Comparison of ENCODE assay signal across 9 mouse cellular contexts in the genomic region with DNA sequence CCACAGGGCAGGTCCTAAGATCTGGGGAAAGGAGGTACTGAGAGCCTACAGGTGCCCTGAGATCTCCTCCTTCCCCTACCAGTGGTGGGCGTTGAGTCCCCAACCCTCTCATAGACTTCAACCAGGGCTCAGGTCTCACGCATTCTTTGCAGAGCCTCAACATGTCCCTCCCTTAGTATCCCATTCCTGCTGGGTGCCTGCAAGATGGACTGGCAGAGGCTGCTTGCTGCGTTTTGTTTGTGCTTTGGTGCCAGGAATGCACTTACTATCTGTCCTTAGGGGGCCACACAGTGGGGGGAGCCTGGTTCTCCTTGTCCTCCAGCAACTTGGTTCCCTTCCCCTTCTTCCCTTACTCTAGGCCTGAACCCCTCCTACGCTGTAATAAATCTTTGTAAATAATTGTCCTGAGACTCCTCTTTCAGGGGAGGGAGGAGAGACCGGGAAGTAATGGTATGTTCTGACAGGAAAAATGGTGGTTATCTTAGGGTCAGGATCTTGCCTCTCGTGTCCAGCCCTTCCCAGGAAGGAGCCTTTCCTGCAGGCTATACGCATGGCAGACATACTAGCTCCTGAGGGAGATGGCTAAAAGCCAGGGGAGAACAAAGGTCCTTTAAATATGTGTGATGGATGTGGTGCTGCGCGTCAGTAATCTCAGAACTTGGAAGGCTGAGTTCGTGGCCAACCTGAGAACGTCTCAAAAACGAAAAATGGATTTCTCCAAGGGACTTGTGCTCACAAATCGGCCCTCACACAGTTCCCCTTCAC. TPM values are rescaled to one million over a fixed set of nuclear protein-coding genes. Genes with fewer than 3 reads are reported as not detected.
DNase-seq lines count a peak whose midpoint lies in the region; ATAC-seq and TF ChIP-seq lines count a peak whose summit lies in the region.
"Had no signal": no experiment of that assay in that cellular context is flagged by ENCODE, and none has a peak within 500 bp of the region (broad histone marks: within the 10 kb centered on the region; RNA-seq: fewer than 3 reads in every experiment).

No protein-coding gene starts in this region.

- H3K4me1 ChIP-seq in kidney, adult 2 months (ENCODE audit: control insufficient read depth, insufficient read depth, low read length), result peaks cover 7% of the 10 kb centered on the region
- H3K4me1 ChIP-seq in embryonic facial prominence, embryonic 14.5 days (ENCODE audit: control insufficient read depth, insufficient read depth, low read length), result peaks cover 8% of the 10 kb centered on the region; the same call in 1 of the 2 replicates
- peaks cover 51% of the 10 kb centered on the region for H3K4me1 ChIP-seq in intestine, embryonic 15.5 days (replicated peaks)
- peaks cover 46% of the 10 kb centered on the region for H3K4me1 ChIP-seq in midbrain, embryonic 12.5 days

- H3K27ac ChIP-seq in kidney, adult 2 months (ENCODE audit: insufficient read depth, low read depth, low read length), result peak overlapping the region; percentile 82
- H3K27ac ChIP-seq in embryonic facial prominence, embryonic 14.5 days (replicated peaks; ENCODE audit: low read depth, low read length), result peak overlapping the region; percentile 84
- H3K27ac ChIP-seq in intestine, embryonic 15.5 days, result peak overlapping the region; percentile 93
- peak overlapping the region; percentile 81 for H3K27ac ChIP-seq in midbrain, embryonic 12.5 days (replicated peaks)

- H3K9me3 ChIP-seq in embryonic facial prominence, embryonic 14.5 days (ENCODE audit: control insufficient read depth, low read length), result no peaks in the 10 kb centered on the region
- H3K9me3 ChIP-seq in intestine, embryonic 15.5 days, result no peaks in the 10 kb centered on the region
- no peaks in the 10 kb centered on the region for H3K9me3 ChIP-seq in midbrain, embryonic 12.5 days

- H3K36me3 ChIP-seq in kidney, adult 2 months (ENCODE audit: control insufficient read depth, insufficient read depth, low read length), result no peaks in the 10 kb centered on the region
- H3K36me3 ChIP-seq in embryonic facial prominence, embryonic 14.5 days (ENCODE audit: control insufficient read depth, insufficient read depth, low read length), result no peaks in the 10 kb centered on the region
- H3K36me3 ChIP-seq in intestine, embryonic 15.5 days, result no peaks in the 10 kb centered on the region
- H3K36me3 ChIP-seq in midbrain, embryonic 12.5 days, result no peaks in the 10 kb centered on the region

- H3K9ac ChIP-seq in embryonic facial prominence, embryonic 14.5 days (ENCODE audit: low read depth, low read length), result peak overlapping the region; percentile 76
- peak overlapping the region; percentile 33; the same call in 1 of the 2 replicates for H3K9ac ChIP-seq in intestine, embryonic 15.5 days
- peak overlapping the region; percentile 53 for H3K9ac ChIP-seq in midbrain, embryonic 12.5 days (replicated peaks)

- 0 out of 2 replicates have a peak, but pooled peaks have one; percentile 5 for ATAC-seq in embryonic facial prominence, embryonic 14.5 days (ENCODE audit: low read depth)
- peak; percentile 28 for ATAC-seq in intestine, embryonic 15.5 days
- ATAC-seq in midbrain, embryonic 12.5 days (ENCODE audit: low FRiP score, low read depth), result no peak; the same call in 1 of the 2 replicates
- no peak for ATAC-seq in frontal cortex, adult (ENCODE audit: low TSS enrichment)

- 9% methylated on average over 13 of the region's 13 CpGs for WGBS in kidney, adult 2 months
- WGBS in embryonic facial prominence, embryonic 14.5 days, result 7% methylated on average over 13 of the region's 13 CpGs
- 5% methylated on average over 13 of the region's 13 CpGs for WGBS in intestine, embryonic 15.5 days
- 9% methylated on average over 13 of the region's 13 CpGs for WGBS in midbrain, embryonic 12.5 days

- H3K27me3 ChIP-seq in kidney, adult 2 months (replicated peaks; ENCODE audit: control insufficient read depth, insufficient read depth, low read length), result no peaks in the 10 kb centered on the region
- peaks cover 21% of the 10 kb centered on the region; the same call in 1 of the 2 replicates for H3K27me3 ChIP-seq in embryonic facial prominence, embryonic 14.5 days (replicated peaks; ENCODE audit: control insufficient read depth, insufficient read depth, low read length)
- peaks cover 1% of the 10 kb centered on the region; the same call in 1 of the 2 replicates for H3K27me3 ChIP-seq in intestine, embryonic 15.5 days (replicated peaks)
- peaks cover 44% of the 10 kb centered on the region for H3K27me3 ChIP-seq in midbrain, embryonic 12.5 days
- H3K27me3 ChIP-seq: Patski had no signal

- DNase-seq in kidney, adult 2 months, result no peak
- no peak for DNase-seq in kidney, adult 8-10 months
- no peak for DNase-seq in embryonic facial prominence, embryonic 14.5 days (ENCODE audit: low spot score)
- DNase-seq in spleen, adult 12 weeks (ENCODE audit: low spot score), result no peak
- no peak for DNase-seq in thymus, postnatal 36 days

- H3K4me2 ChIP-seq in embryonic facial prominence, embryonic 14.5 days (ENCODE audit: low read depth, low read length), result peak overlapping the region; percentile 79
- peak overlapping the region; percentile 58 for H3K4me2 ChIP-seq in intestine, embryonic 15.5 days (replicated peaks)
- H3K4me2 ChIP-seq in midbrain, embryonic 12.5 days (replicated peaks), result peak overlapping the region; percentile 85

- no peak for TF ChIP-seq CTCF in kidney, adult 2 months (conservative IDR thresholded peaks at IDR 0.05; ENCODE audit: insufficient read depth, insufficient read length, low read depth, low read length)

- peak overlapping the region; percentile 58 for H3K4me3 ChIP-seq in kidney, adult 2 months (ENCODE audit: insufficient read depth, low read depth, low read length)
- peak overlapping the region; percentile 65 for H3K4me3 ChIP-seq in embryonic facial prominence, embryonic 14.5 days (ENCODE audit: low read depth, low read length)
- H3K4me3 ChIP-seq in intestine, embryonic 15.5 days (replicated peaks), result peak overlapping the region; percentile 78
- peak overlapping the region; percentile 67 for H3K4me3 ChIP-seq in midbrain, embryonic 12.5 days

- TF ChIP-seq POLR2A in kidney, adult 2 months (IDR thresholded peaks at IDR 0.05; ENCODE audit: low read depth, low read length), result no peak

RNA-seq across cellular contexts. Expression of a gene that starts 0.6 kb away (rescaled TPM):
- 59.1 and 74.9 TPM in 2 replicates for polyA plus RNA-seq in kidney, adult 2 months (2012; rRNA removed)
- 31.0 and 32.8 TPM in 2 replicates for polyA plus RNA-seq in embryonic facial prominence, embryonic 14.5 days (2014; fragmentation: Nextera tagmentation; extraction: Ambion mirVana)
- 39.4 and 39.7 TPM in 2 replicates for polyA plus RNA-seq in intestine, embryonic 15.5 days (2015; fragmentation: Nextera tagmentation; extraction: Ambion mirVana)
- 46.9 and 52.0 TPM in 2 replicates for polyA plus RNA-seq in midbrain, embryonic 12.5 days (2016; fragmentation: Nextera tagmentation; extraction: Ambion mirVana)

RNA-seq across cellular contexts. Expression of a gene that starts 9.4 kb away (rescaled TPM):
- polyA plus RNA-seq in kidney, adult 2 months (2012; rRNA removed), result 84.7 and 94.6 TPM in 2 replicates
- 4.1 and 5.1 TPM in 2 replicates for polyA plus RNA-seq in embryonic facial prominence, embryonic 14.5 days (2014; fragmentation: Nextera tagmentation; extraction: Ambion mirVana)
- polyA plus RNA-seq in intestine, embryonic 15.5 days (2015; fragmentation: Nextera tagmentation; extraction: Ambion mirVana), result 52.2 and 68.9 TPM in 2 replicates
- 1.2 and 1.4 TPM in 2 replicates for polyA plus RNA-seq in midbrain, embryonic 12.5 days (2016; fragmentation: Nextera tagmentation; extraction: Ambion mirVana)

RNA-seq across cellular contexts. Expression of a gene that starts 26.0 kb away (rescaled TPM):
- polyA plus RNA-seq in kidney, adult 2 months (2012; rRNA removed), result 0.56 and 33.0 TPM in 2 replicates
- polyA plus RNA-seq in embryonic facial prominence, embryonic 14.5 days (2014; fragmentation: Nextera tagmentation; extraction: Ambion mirVana), result 22.8 and 27.7 TPM in 2 replicates
- 0.25 TPM in 1 of 2 replicates, not detected in the other for polyA plus RNA-seq in intestine, embryonic 15.5 days (2015; fragmentation: Nextera tagmentation; extraction: Ambion mirVana)
- polyA plus RNA-seq in midbrain, embryonic 12.5 days (2016; fragmentation: Nextera tagmentation; extraction: Ambion mirVana), result 0.19 and 0.33 TPM in 2 replicates
- polyA plus RNA-seq: Patski had no signal

RNA-seq across cellular contexts. Expression of a gene that starts 28.1 kb away (rescaled TPM):
- not detected in 2 replicates for polyA plus RNA-seq in kidney, adult 2 months (2012; rRNA removed)
- polyA plus RNA-seq in embryonic facial prominence, embryonic 14.5 days (2014; fragmentation: Nextera tagmentation; extraction: Ambion mirVana), result 0.10 TPM in 1 of 2 replicates, not detected in the other
- polyA plus RNA-seq in intestine, embryonic 15.5 days (2015; fragmentation: Nextera tagmentation; extraction: Ambion mirVana), result 0.09 TPM in 2 replicates
- polyA plus RNA-seq in midbrain, embryonic 12.5 days (2016; fragmentation: Nextera tagmentation; extraction: Ambion mirVana), result 1.3 and 2.3 TPM in 2 replicates
- polyA plus RNA-seq: Patski had no signal

RNA-seq across cellular contexts. Expression of a gene that starts 28.7 kb away (rescaled TPM):
- polyA plus RNA-seq in kidney, adult 2 months (2012; rRNA removed), result not detected in 2 replicates
- polyA plus RNA-seq in embryonic facial prominence, embryonic 14.5 days (2014; fragmentation: Nextera tagmentation; extraction: Ambion mirVana), result 0.49 and 0.59 TPM in 2 replicates
- 0.19 TPM in 1 of 2 replicates, not detected in the other for polyA plus RNA-seq in intestine, embryonic 15.5 days (2015; fragmentation: Nextera tagmentation; extraction: Ambion mirVana)
- polyA plus RNA-seq in midbrain, embryonic 12.5 days (2016; fragmentation: Nextera tagmentation; extraction: Ambion mirVana), result 0.15 TPM in 1 of 2 replicates, not detected in the other
- polyA plus RNA-seq: Patski had no signal

Comparison
In these comparisons a context has a peak if more than half of its experiments do, and no peak if none do; other contexts are left out.
1. ATAC-seq: peak in embryonic facial prominence, embryonic 14.5 days (single experiment) and intestine, embryonic 15.5 days (single experiment); none in midbrain, embryonic 12.5 days (single experiment) and frontal cortex, adult (single experiment).
2. Peak in every context shown above with its lines, with median percentiles within 50 percentile points of each other: H3K27ac ChIP-seq, H3K4me3 ChIP-seq, H3K4me2 ChIP-seq and H3K9ac ChIP-seq.